Mouse (Mus musculus) testis, postnatal 14 days (tissue): Measurements from ENCODE around the gene Slc38a4.

Experiments used
- DNase-seq: peaks from one replicate; pipeline ENCODE4 v3.0.0; 2021; ENCODE audit warnings: low spot score

The Slc38a4 gene

GRCm38 (mm10) chr15:97015036-97015596 lies 40.6 kb downstream of the Slc38a4 start:
- DNase-seq = no peak

GRCm38 (mm10) chr15:97011599-97012372 lies 44.0 kb downstream of the Slc38a4 start:
- no peak for DNase-seq

GRCm38 (mm10) chr15:97009271-97009670 lies 46.5 kb downstream of the Slc38a4 start:
- DNase-seq = no peak

GRCm38 (mm10) chr15:97005631-97006234 lies 50.0 kb downstream of the Slc38a4 start:
- no peak for DNase-seq

- no peak for DNase-seq
These were observed 51.3 kb downstream of the Slc38a4 start for GRCm38 (mm10) chr15:97004525-97004867.

- no peak for DNase-seq
These were observed 51.8 kb downstream of the Slc38a4 start for GRCm38 (mm10) chr15:97003851-97004524.

GRCm38 (mm10) chr15:97003186-97003585 lies 52.6 kb downstream of the Slc38a4 start:
- no peak for DNase-seq

GRCm38 (mm10) chr15:97002752-97003151 lies 53.0 kb downstream of the Slc38a4 start:
- DNase-seq = no peak

- DNase-seq = no peak
These were observed 53.9 kb downstream of the Slc38a4 start for GRCm38 (mm10) chr15:97001886-97002285.

- no peak for DNase-seq
These were observed 54.3 kb downstream of the Slc38a4 start for GRCm38 (mm10) chr15:97001416-97001815.

GRCm38 (mm10) chr15:97000319-97001251 lies 55.2 kb downstream of the Slc38a4 start:
- no peak for DNase-seq

GRCm38 (mm10) chr15:96999401-96999800 lies 56.4 kb downstream of the Slc38a4 start:
- DNase-seq = no peak

GRCm38 (mm10) chr15:96985618-96986017 lies 70.1 kb downstream of the Slc38a4 start:
- no peak for DNase-seq

- no peak for DNase-seq
These were observed 72.0 kb downstream of the Slc38a4 start for GRCm38 (mm10) chr15:96983581-96984330.

GRCm38 (mm10) chr15:96975125-96975524 lies 80.6 kb downstream of the Slc38a4 start:
- DNase-seq = no peak

- DNase-seq = no peak
These were observed 81.6 kb downstream of the Slc38a4 start for GRCm38 (mm10) chr15:96974131-96974530.

- DNase-seq = no peak
These were observed 82.4 kb downstream of the Slc38a4 start for GRCm38 (mm10) chr15:96973370-96973769.

- no peak for DNase-seq
These were observed 83.0 kb downstream of the Slc38a4 start for GRCm38 (mm10) chr15:96972706-96973274.

GRCm38 (mm10) chr15:96971906-96972305 lies 83.8 kb downstream of the Slc38a4 start:
- no peak for DNase-seq

- DNase-seq = no peak
These were observed 86.0 kb downstream of the Slc38a4 start for GRCm38 (mm10) chr15:96969792-96970191.

- no peak for DNase-seq
These were observed 87.0 kb downstream of the Slc38a4 start for GRCm38 (mm10) chr15:96968741-96969140.
